13 mouse cellular contexts compared by ENCODE assay signal in genomic region chr2:165078605-165079004, GRCm38 (mm10). TPM values are rescaled to one million over a fixed set of nuclear protein-coding genes. Genes with fewer than 3 reads are reported as not detected.
A peak's percentile ranks its signal among the peaks of the same experiment; 100 is the strongest.
DNase-seq lines count a peak whose midpoint lies in the region; ATAC-seq and TF ChIP-seq lines count a peak whose summit lies in the region.
"Had no signal": no experiment of that assay in that cellular context is flagged by ENCODE, and none has a peak within 500 bp of the region (broad histone marks: within the 10 kb centered on the region; RNA-seq: fewer than 3 reads in every experiment).

No protein-coding gene starts in this region.

- H3K36me3 ChIP-seq in forebrain, embryonic 12.5 days (replicated peaks) = no peaks in the 10 kb centered on the region
- H3K36me3 ChIP-seq in forebrain, embryonic 10.5 days (replicated peaks) = no peaks in the 10 kb centered on the region
- no peaks in the 10 kb centered on the region for H3K36me3 ChIP-seq in liver, embryonic 14.5 days (replicated peaks; ENCODE audit: control insufficient read depth, insufficient read depth, low read depth)
- H3K36me3 ChIP-seq in liver, embryonic 12.5 days = no peaks in the 10 kb centered on the region
- H3K36me3 ChIP-seq in C2C12 (ENCODE audit: control insufficient read depth, insufficient read depth) = no peaks in the 10 kb centered on the region
- H3K36me3 ChIP-seq in embryonic facial prominence, embryonic 10.5 days (replicated peaks) = no peaks in the 10 kb centered on the region
- H3K36me3 ChIP-seq: stomach, embryonic 15.5 days had no signal

- DNase-seq in forebrain, embryonic 10.5 days (ENCODE audit: extremely low spot score, low spot score) = no peak
- no peak for DNase-seq in liver, embryonic 14.5 days (ENCODE audit: low read depth in 3 of 3, low spot score in 3 of 3)
- peak; percentile 53 for DNase-seq in embryonic facial prominence, embryonic 10.5 days (ENCODE audit: low spot score)
- no peak for DNase-seq in thymus, postnatal 14 days
- DNase-seq: kidney, postnatal 25 days had no signal

- H3K4me3 ChIP-seq in forebrain, embryonic 12.5 days (replicated peaks) = no peak overlapping the region
- no peak overlapping the region for H3K4me3 ChIP-seq in forebrain, embryonic 10.5 days
- no peak overlapping the region for H3K4me3 ChIP-seq in liver, embryonic 14.5 days (ENCODE audit: insufficient read depth in 1 of 2, low read depth in 2 of 2, low read length in 2 of 2)
- no peak overlapping the region for H3K4me3 ChIP-seq in liver, embryonic 12.5 days
- no peak overlapping the region for H3K4me3 ChIP-seq in C2C12 (ENCODE audit: insufficient read depth, poor library complexity, severe bottlenecking)
- no peak overlapping the region for H3K4me3 ChIP-seq in embryonic facial prominence, embryonic 10.5 days
- H3K4me3 ChIP-seq: stomach, embryonic 15.5 days had no signal

- 23% methylated on average over 10 of the region's 10 CpGs for WGBS in forebrain, embryonic 12.5 days
- 34% methylated on average over 10 of the region's 10 CpGs for WGBS in forebrain, embryonic 10.5 days
- 27% methylated on average over 10 of the region's 10 CpGs for WGBS in liver, embryonic 14.5 days (ENCODE audit: insufficient replicate concordance)
- WGBS in liver, embryonic 12.5 days (ENCODE audit: insufficient replicate concordance) = 23% methylated on average over 10 of the region's 10 CpGs
- WGBS in embryonic facial prominence, embryonic 10.5 days = 32% methylated on average over 10 of the region's 10 CpGs

- no peak overlapping the region for H3ac ChIP-seq in C2C12 (ENCODE audit: control insufficient read depth, insufficient read length, low read depth)

- peaks cover 68% of the 10 kb centered on the region for H3K27me3 ChIP-seq in forebrain, embryonic 12.5 days
- peaks cover 86% of the 10 kb centered on the region for H3K27me3 ChIP-seq in forebrain, embryonic 10.5 days (ENCODE audit: poor library complexity, severe bottlenecking)
- peaks cover 14% of the 10 kb centered on the region for H3K27me3 ChIP-seq in liver, embryonic 14.5 days (ENCODE audit: control insufficient read depth, insufficient read depth, low read length)
- peaks cover 83% of the 10 kb centered on the region for H3K27me3 ChIP-seq in liver, embryonic 12.5 days (replicated peaks)
- H3K27me3 ChIP-seq in C2C12 (ENCODE audit: control insufficient read depth, insufficient read depth, insufficient read length) = peaks cover 55% of the 10 kb centered on the region
- peaks cover 84% of the 10 kb centered on the region for H3K27me3 ChIP-seq in embryonic facial prominence, embryonic 10.5 days (replicated peaks; ENCODE audit: low read depth, poor library complexity, severe bottlenecking)

- H3K4me2 ChIP-seq in forebrain, embryonic 12.5 days = 0 out of 2 replicates have a peak overlapping the region, but pooled peaks have one; percentile 42
- H3K4me2 ChIP-seq in liver, embryonic 14.5 days (ENCODE audit: low read depth) = no peak overlapping the region
- H3K4me2 ChIP-seq in liver, embryonic 12.5 days = no peak overlapping the region
- H3K4me2 ChIP-seq: stomach, embryonic 15.5 days had no signal

- TF ChIP-seq CTCF in liver, embryonic 14.5 days (IDR thresholded peaks at IDR 0.05; ENCODE audit: low read depth) = peak; percentile 39
- peak; percentile 13 for TF ChIP-seq CTCF in C2C12 (IDR thresholded peaks at IDR 0.05; ENCODE audit: control insufficient read depth, insufficient read depth, insufficient read length)

- no peaks in the 10 kb centered on the region for H3K9me3 ChIP-seq in forebrain, embryonic 12.5 days
- no peaks in the 10 kb centered on the region for H3K9me3 ChIP-seq in forebrain, embryonic 10.5 days
- H3K9me3 ChIP-seq in liver, embryonic 14.5 days (ENCODE audit: control insufficient read depth, low read length) = no peaks in the 10 kb centered on the region
- H3K9me3 ChIP-seq in liver, embryonic 12.5 days (replicated peaks) = no peaks in the 10 kb centered on the region
- H3K9me3 ChIP-seq in embryonic facial prominence, embryonic 10.5 days = no peaks in the 10 kb centered on the region
- H3K9me3 ChIP-seq: stomach, embryonic 15.5 days had no signal

- peaks cover 53% of the 10 kb centered on the region for H3K4me1 ChIP-seq in forebrain, embryonic 12.5 days
- H3K4me1 ChIP-seq in forebrain, embryonic 10.5 days = peaks cover 55% of the 10 kb centered on the region
- H3K4me1 ChIP-seq in liver, embryonic 14.5 days (replicated peaks; ENCODE audit: control insufficient read depth in 2 of 2, insufficient read depth in 2 of 2, low read length in 1 of 2) = no peaks in the 10 kb centered on the region
- no peaks in the 10 kb centered on the region for H3K4me1 ChIP-seq in liver, embryonic 12.5 days
- peaks cover 20% of the 10 kb centered on the region for H3K4me1 ChIP-seq in embryonic facial prominence, embryonic 10.5 days
- H3K4me1 ChIP-seq: stomach, embryonic 15.5 days had no signal

- H3K9ac ChIP-seq in forebrain, embryonic 12.5 days = no peak overlapping the region
- H3K9ac ChIP-seq in liver, embryonic 14.5 days (replicated peaks) = no peak overlapping the region
- H3K9ac ChIP-seq in liver, embryonic 12.5 days = no peak overlapping the region
- H3K9ac ChIP-seq: stomach, embryonic 15.5 days had no signal

- no peak overlapping the region for H3K27ac ChIP-seq in forebrain, embryonic 12.5 days
- no peak overlapping the region for H3K27ac ChIP-seq in forebrain, embryonic 10.5 days
- H3K27ac ChIP-seq in liver, embryonic 14.5 days = no peak overlapping the region
- no peak overlapping the region for H3K27ac ChIP-seq in liver, embryonic 12.5 days
- no peak overlapping the region for H3K27ac ChIP-seq in embryonic facial prominence, embryonic 10.5 days (replicated peaks)
- H3K27ac ChIP-seq: stomach, embryonic 15.5 days had no signal

- ATAC-seq in forebrain, embryonic 12.5 days (ENCODE audit: low FRiP score) = no peak
- no peak for ATAC-seq in liver, embryonic 14.5 days (ENCODE audit: insufficient read depth)
- ATAC-seq in liver, embryonic 12.5 days = no peak
- no peak for ATAC-seq in monocyte, adult 5-6 weeks (replicated peaks; ENCODE audit: insufficient number of reproducible peaks, low FRiP score, low TSS enrichment, poor library complexity, severe bottlenecking)

- no peaks in the 10 kb centered on the region for H3K79me2 ChIP-seq in C2C12 (ENCODE audit: control insufficient read depth, insufficient read depth)

- TF ChIP-seq EP300 in liver, embryonic 14.5 days (IDR thresholded peaks at IDR 0.05; ENCODE audit: low read depth) = no peak

- H3K79me3 ChIP-seq in C2C12 (ENCODE audit: low read depth) = no peaks in the 10 kb centered on the region

TF ChIP-seq in C2C12, 6 proteins besides CTCF, POLR2A, EP300 and RAD21:
- TF ChIP-seq CEBPB (IDR thresholded peaks at IDR 0.05; ENCODE audit: low read depth) (no peak), USF1 (IDR thresholded peaks at IDR 0.05; ENCODE audit: low read depth) (no peak), MYOD1 (IDR thresholded peaks at IDR 0.05; ENCODE audit: control insufficient read depth, insufficient read length, low read depth) (no peak), MAX (IDR thresholded peaks at IDR 0.05) (no peak), FOSL1 (IDR thresholded peaks at IDR 0.05; ENCODE audit: insufficient read depth, low read length, poor library complexity, severe bottlenecking) (no peak), MYOG (IDR thresholded peaks at IDR 0.05; ENCODE audit: control insufficient read depth, extremely low read depth, insufficient read length) (no peak)

RNA-seq across cellular contexts. Expression of gene 1700025C18Rik, which starts 11.9 kb away (rescaled TPM):
- not detected in 2 replicates for polyA plus RNA-seq in forebrain, embryonic 12.5 days (2016; fragmentation: Nextera tagmentation; extraction: Ambion mirVana)
- not detected in 2 replicates for polyA plus RNA-seq in forebrain, embryonic 10.5 days (2016; fragmentation: Nextera tagmentation; extraction: Ambion mirVana)
- polyA plus RNA-seq in liver, embryonic 14.5 days (2012; rRNA removed) = not detected in 2 replicates
- not detected in 2 replicates for polyA plus RNA-seq in liver, embryonic 14.5 days (2014; fragmentation: Nextera tagmentation; extraction: Ambion mirVana)
- not detected in 2 replicates for polyA plus RNA-seq in liver, embryonic 12.5 days (2016; fragmentation: Nextera tagmentation; extraction: Ambion mirVana)
- not detected for polyA plus RNA-seq in C2C12 (2012; fragmentation: generic; extraction: Trizol)
- polyA plus RNA-seq in embryonic facial prominence, embryonic 10.5 days (2016; fragmentation: Nextera tagmentation; extraction: Ambion mirVana) = not detected in 2 replicates
- total RNA-seq in monocyte, adult 5-6 weeks (2017) = not detected in 3 replicates
- total RNA-seq: common myeloid progenitor, adult 5-6 weeks had no signal
- polyA plus RNA-seq: heart, embryonic 14.5 days; limb, embryonic 14.5 days; stomach, embryonic 15.5 days had no signal

RNA-seq across cellular contexts. Expression of gene Cd40, which starts 23.2 kb away (rescaled TPM):
- polyA plus RNA-seq in forebrain, embryonic 12.5 days (2016; fragmentation: Nextera tagmentation; extraction: Ambion mirVana) = 2.7 and 4.8 TPM in 2 replicates
- polyA plus RNA-seq in forebrain, embryonic 10.5 days (2016; fragmentation: Nextera tagmentation; extraction: Ambion mirVana) = 4.4 and 5.6 TPM in 2 replicates
- 1.9 and 2.4 TPM in 2 replicates for polyA plus RNA-seq in liver, embryonic 14.5 days (2012; rRNA removed)
- 3.0 and 4.3 TPM in 2 replicates for polyA plus RNA-seq in liver, embryonic 14.5 days (2014; fragmentation: Nextera tagmentation; extraction: Ambion mirVana)
- polyA plus RNA-seq in liver, embryonic 12.5 days (2016; fragmentation: Nextera tagmentation; extraction: Ambion mirVana) = 3.2 and 3.9 TPM in 2 replicates
- polyA plus RNA-seq in C2C12 (2012; fragmentation: generic; extraction: Trizol) = 0.27 TPM
- polyA plus RNA-seq in embryonic facial prominence, embryonic 10.5 days (2016; fragmentation: Nextera tagmentation; extraction: Ambion mirVana) = 5.0 and 6.2 TPM in 2 replicates
- total RNA-seq in monocyte, adult 5-6 weeks (2017) = 17.7 to 21.3 TPM (median 20.5 TPM) in 3 replicates

RNA-seq across cellular contexts. Expression of gene Ncoa5, which starts 43.9 kb away (rescaled TPM):
- 138 and 144 TPM in 2 replicates for polyA plus RNA-seq in forebrain, embryonic 12.5 days (2016; fragmentation: Nextera tagmentation; extraction: Ambion mirVana)
- polyA plus RNA-seq in forebrain, embryonic 10.5 days (2016; fragmentation: Nextera tagmentation; extraction: Ambion mirVana) = 101 and 103 TPM in 2 replicates
- 11.7 and 13.5 TPM in 2 replicates for polyA plus RNA-seq in liver, embryonic 14.5 days (2012; rRNA removed)
- polyA plus RNA-seq in liver, embryonic 14.5 days (2014; fragmentation: Nextera tagmentation; extraction: Ambion mirVana) = 11.6 TPM in 2 replicates
- polyA plus RNA-seq in liver, embryonic 12.5 days (2016; fragmentation: Nextera tagmentation; extraction: Ambion mirVana) = 33.2 and 34.4 TPM in 2 replicates
- 31.2 TPM for polyA plus RNA-seq in C2C12 (2012; fragmentation: generic; extraction: Trizol)
- polyA plus RNA-seq in embryonic facial prominence, embryonic 10.5 days (2016; fragmentation: Nextera tagmentation; extraction: Ambion mirVana) = 98.9 TPM in 2 replicates
- total RNA-seq in monocyte, adult 5-6 weeks (2017) = 25.0 to 47.8 TPM (median 37.3 TPM) in 3 replicates
